Mouse (Mus musculus) heart, postnatal 0 days (tissue): ENCODE measurements at regions not wholly inside any gene's neighbourhood (a gene's known extent, or its start where the extent isn't known, plus 50 kb on each side); places are given as distances from the start of the nearest gene placed in this dataset.

ENCODE experiments used
- CTCF ChIP-seq: IDR thresholded peaks from 2 replicates; pipeline ENCODE4 v1.5.1; 2016; ENCODE audit warnings: antibody characterized with exemption, control low read depth, low read depth
- EP300 ChIP-seq: IDR thresholded peaks from 2 replicates; pipeline ENCODE4 v1.6.1; 2016; ENCODE audit warnings: antibody characterized with exemption, low read depth

GRCm38 (mm10) chr6:79619991-79620390 is 197.7 kb upstream of the Gm20594 start:
- TF ChIP-seq CTCF = no peak
- TF ChIP-seq EP300 = no peak
